Mouse (Mus musculus): ENCODE measurements around the gene Pnpla5.
"Not testable (repeated sequence)": the region's sequence is repeated elsewhere in the genome, so short reads cannot be mapped to it uniquely, and the experiment has no call there.

Pnpla5 gene

GRCm38 (mm10) chr15:84116466-84116865 is 6.5 kb downstream of the Pnpla5 start:
- no peak for DNase-seq (ENCODE audit: low spot score in 2 of 2)

GRCm38 (mm10) chr15:84115727-84116126 is 7.2 kb downstream of the Pnpla5 start:
- no peak for DNase-seq (ENCODE audit: low spot score in 2 of 2)

- DNase-seq (ENCODE audit: low spot score in 2 of 2), result no peak
Measured at GRCm38 (mm10) chr15:84113873-84114272, 9.1 kb downstream of the Pnpla5 start.

GRCm38 (mm10) chr15:84108899-84109298 is 14.1 kb downstream of the Pnpla5 start:
- DNase-seq (ENCODE audit: low spot score in 2 of 2), result peak in 1 of 2 experiments; percentile 29

GRCm38 (mm10) chr15:84105924-84106500 is 17.0 kb downstream of the Pnpla5 start:
- DNase-seq (ENCODE audit: low spot score in 2 of 2), result no peak

- DNase-seq (ENCODE audit: low spot score in 2 of 2), result no peak
Measured at GRCm38 (mm10) chr15:84105105-84105923, 17.7 kb downstream of the Pnpla5 start, which contains the start of gene Sult4a1. TSS of gene Sult4a1 (minus strand) at chr15:84105754.

- DNase-seq (ENCODE audit: low spot score in 2 of 2), result no peak
Measured at GRCm38 (mm10) chr15:84104626-84105025, 18.3 kb downstream of the Pnpla5 start.

- not testable (repeated sequence) for DNase-seq (ENCODE audit: low spot score in 2 of 2)
Measured at GRCm38 (mm10) chr15:84097536-84097935, 25.4 kb downstream of the Pnpla5 start.

GRCm38 (mm10) chr15:84096051-84096450 is 26.9 kb downstream of the Pnpla5 start:
- DNase-seq (ENCODE audit: low spot score in 2 of 2), result no peak

GRCm38 (mm10) chr15:84094921-84095320 is 28.1 kb downstream of the Pnpla5 start:
- DNase-seq (ENCODE audit: low spot score in 2 of 2), result no peak

- DNase-seq (ENCODE audit: low spot score in 2 of 2), result no peak
Measured at GRCm38 (mm10) chr15:84086775-84087174, 36.2 kb downstream of the Pnpla5 start.

GRCm38 (mm10) chr15:84086364-84086763 is 36.6 kb downstream of the Pnpla5 start:
- no peak for DNase-seq (ENCODE audit: low spot score in 2 of 2)

GRCm38 (mm10) chr15:84080069-84080468 is 42.9 kb downstream of the Pnpla5 start:
- no peak for DNase-seq (ENCODE audit: low spot score in 2 of 2)

GRCm38 (mm10) chr15:84079519-84079918 is 43.5 kb downstream of the Pnpla5 start:
- no peak for DNase-seq (ENCODE audit: low spot score in 2 of 2)

GRCm38 (mm10) chr15:84078667-84079066 is 44.3 kb downstream of the Pnpla5 start:
- DNase-seq (ENCODE audit: low spot score in 2 of 2), result no peak

GRCm38 (mm10) chr15:84077151-84077550 is 45.8 kb downstream of the Pnpla5 start:
- no peak for DNase-seq (ENCODE audit: low spot score in 2 of 2)

GRCm38 (mm10) chr15:84074705-84075185 is 48.2 kb downstream of the Pnpla5 start:
- DNase-seq (ENCODE audit: low spot score in 2 of 2), result no peak

GRCm38 (mm10) chr15:84073911-84074704 is 48.9 kb downstream of the Pnpla5 start:
- peak in 1 of 2 experiments; percentile 50 for DNase-seq (ENCODE audit: low spot score in 2 of 2)

GRCm38 (mm10) chr15:84073058-84073457 is 49.9 kb downstream of the Pnpla5 start:
- no peak for DNase-seq (ENCODE audit: low spot score in 2 of 2)

- DNase-seq (ENCODE audit: low spot score in 2 of 2), result no peak
Measured at GRCm38 (mm10) chr15:84072226-84072625, 50.7 kb downstream of the Pnpla5 start.

- no peak for DNase-seq (ENCODE audit: low spot score in 2 of 2)
Measured at GRCm38 (mm10) chr15:84070116-84070676, 52.8 kb downstream of the Pnpla5 start.

All from thymus, postnatal 10 days (tissue).